Mouse (Mus musculus): ENCODE measurements around the gene Gins2. TPM values are rescaled to one million over a fixed set of nuclear protein-coding genes. Genes with fewer than 3 reads are reported as not detected.

Gins2 gene
- total and polyA plus RNA-seq, 3 experiments = 50.0 to 129 (median 61.2) TPM

DNA sequence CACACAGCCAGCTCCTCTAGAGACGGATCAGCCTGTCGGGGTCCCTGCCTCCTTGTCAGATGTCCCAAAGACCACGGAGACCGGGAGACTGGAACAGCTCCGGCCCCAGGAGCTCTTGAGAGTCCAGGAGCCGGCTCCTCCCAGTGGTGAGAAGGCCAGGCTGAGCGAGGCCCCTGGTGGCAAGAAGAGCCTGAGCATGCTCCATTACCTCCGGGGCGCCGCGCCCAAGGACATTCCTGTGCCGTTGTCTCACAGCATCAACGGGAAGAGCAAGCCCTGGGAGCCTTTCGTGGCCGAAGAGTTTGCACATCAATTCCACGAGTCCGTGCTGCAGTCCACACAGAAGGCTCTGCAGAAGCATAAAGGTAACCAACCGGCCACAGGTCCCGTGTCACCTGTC lies 14.2 kb downstream of the Gins2 start:
- Histone ChIP-seq H3K4me3 (replicated peaks in 1 of 3; ENCODE audit: low read depth in 2 of 3, low read length in 2 of 3, poor library complexity in 1 of 3) (no peak overlapping the region), H3K4me2 (ENCODE audit: insufficient read depth, low read depth, poor library complexity, severe bottlenecking) (no peak overlapping the region), H3K36me3 (replicated peaks in 1 of 2; ENCODE audit: control insufficient read depth in 1 of 2, insufficient read depth in 1 of 2, low read length in 1 of 2) (peaks cover 95 to 99% of the 10 kb centered on the region in 2 experiments), H3K4me1 (ENCODE audit: control insufficient read depth in 1 of 2, insufficient read depth in 2 of 2) (peaks cover 0 to 12% of the 10 kb centered on the region in 2 experiments; a peak in 2 of 4 replicates), H3K9ac (ENCODE audit: insufficient read depth, low read depth) (no peak overlapping the region), H3K79me2 (replicated peaks; ENCODE audit: control insufficient read depth, extremely low read depth, insufficient read depth, poor library complexity, severe bottlenecking) (no peaks in the 10 kb centered on the region; the same call in 1 of the 2 replicates), H3K27me3 (replicated peaks) (no peaks in the 10 kb centered on the region), H3K9me3 (replicated peaks; ENCODE audit: low read length) (no peaks in the 10 kb centered on the region), H3K27ac (ENCODE audit: insufficient read depth, low read depth) (no peak overlapping the region)
- TF ChIP-seq KAT2A (IDR thresholded peaks at IDR 0.05; ENCODE audit: insufficient replicate concordance, low read length) (no peak), ZKSCAN1 (IDR thresholded peaks at IDR 0.05; ENCODE audit: borderline replicate concordance, low read depth, low read length) (no peak), GABPA (IDR thresholded peaks at IDR 0.05; ENCODE audit: insufficient replicate concordance, low read depth, low read length) (no peak), UBTF (IDR thresholded peaks at IDR 0.05; ENCODE audit: low read depth, low read length) (no peak), IRF4 (IDR thresholded peaks at IDR 0.05; ENCODE audit: low read depth, low read length) (no peak), HCFC1 (IDR thresholded peaks at IDR 0.05; ENCODE audit: low read depth, low read length) (no peak), ZMIZ1 (IDR thresholded peaks at IDR 0.05; ENCODE audit: low read depth, low read length) (no peak), CHD1 (IDR thresholded peaks at IDR 0.05; ENCODE audit: low read depth, low read length) (no peak), EP300 (IDR thresholded peaks at IDR 0.05; ENCODE audit: low read length) (no peak), TBP (conservative IDR thresholded peaks at IDR 0.05; ENCODE audit: low read depth, low read length) (no peak), MAX (IDR thresholded peaks at IDR 0.05; ENCODE audit: low read length) (no peak), MXI1 (IDR thresholded peaks at IDR 0.05; ENCODE audit: low read depth, low read length) (no peak), JUN (IDR thresholded peaks at IDR 0.05; ENCODE audit: insufficient read depth, low read depth, low read length) (no peak), USF1 (IDR thresholded peaks at IDR 0.05; ENCODE audit: low read depth, low read length) (no peak), SIN3A (IDR thresholded peaks at IDR 0.05; ENCODE audit: low read length) (no peak), BHLHE40 (IDR thresholded peaks at IDR 0.05; ENCODE audit: low read depth, low read length) (no peak), JUND (conservative IDR thresholded peaks at IDR 0.05; ENCODE audit: low read depth, low read length) (no peak), ZNF384 (IDR thresholded peaks at IDR 0.05; ENCODE audit: low read depth, low read length) (no peak), POLR2AphosphoS2 (IDR thresholded peaks at IDR 0.05; ENCODE audit: low read depth, low read length) (no peak)
- dilution Hi-C loops (cut with MboI; ENCODE audit: extremely low pct_ligation_motif_present, extremely low pct_unique_long_range_greater_than_20kb, low sequenced_read_pairs) (no loop called here), in situ Hi-C loops (cut with MboI; ENCODE audit: low pct_ligation_motif_present, low pct_unique_long_range_greater_than_20kb, low sequenced_read_pairs) (no loop called here)
- no peak for DNase-seq (ENCODE audit: extremely low read depth)

DNA sequence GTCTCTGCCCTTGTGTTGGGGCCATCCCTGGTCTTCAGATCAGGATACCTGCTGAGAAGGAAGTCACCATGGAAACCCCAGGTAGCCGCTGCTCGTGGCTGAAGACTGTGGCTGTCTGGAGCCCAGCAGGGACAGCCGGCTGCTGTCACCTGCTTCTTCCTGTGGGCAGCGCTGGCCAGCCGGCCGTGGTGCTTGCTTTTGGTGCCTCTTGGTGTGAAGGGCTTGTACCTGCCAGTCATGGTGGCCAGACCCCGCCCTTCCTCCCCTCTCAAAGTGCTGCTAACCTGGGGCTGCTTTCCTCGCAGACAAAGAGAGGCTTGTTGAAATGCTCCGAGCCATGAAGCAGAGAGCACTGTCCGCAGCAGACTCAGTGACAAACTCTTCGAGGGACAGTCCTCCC lies 15.2 kb downstream of the Gins2 start:
- H3K36me3 ChIP-seq (replicated peaks in 1 of 2; ENCODE audit: control insufficient read depth in 1 of 2, insufficient read depth in 1 of 2, low read length in 1 of 2) = peaks cover 98 to 100% of the 10 kb centered on the region in 2 experiments
- in situ Hi-C loops (cut with MboI; ENCODE audit: low pct_ligation_motif_present, low pct_unique_long_range_greater_than_20kb, low sequenced_read_pairs) = no loop called here
- H3K9ac ChIP-seq (ENCODE audit: insufficient read depth, low read depth) = no peak overlapping the region
- H3K9me3 ChIP-seq (replicated peaks; ENCODE audit: low read length) = no peaks in the 10 kb centered on the region
- H3K4me3 ChIP-seq (replicated peaks in 1 of 3; ENCODE audit: low read depth in 2 of 3, low read length in 2 of 3, poor library complexity in 1 of 3) = no peak overlapping the region
- no peaks in the 10 kb centered on the region for H3K27me3 ChIP-seq (replicated peaks)
- dilution Hi-C loops (cut with MboI; ENCODE audit: extremely low pct_ligation_motif_present, extremely low pct_unique_long_range_greater_than_20kb, low sequenced_read_pairs) = no loop called here
- H3K79me2 ChIP-seq (replicated peaks; ENCODE audit: control insufficient read depth, extremely low read depth, insufficient read depth, poor library complexity, severe bottlenecking) = no peaks in the 10 kb centered on the region; the same call in 1 of the 2 replicates
- H3K4me2 ChIP-seq (ENCODE audit: insufficient read depth, low read depth, poor library complexity, severe bottlenecking) = no peak overlapping the region
- TF ChIP-seq BHLHE40 (IDR thresholded peaks at IDR 0.05; ENCODE audit: low read depth, low read length) (no peak), USF1 (IDR thresholded peaks at IDR 0.05; ENCODE audit: low read depth, low read length) (no peak), NRF1 (IDR thresholded peaks at IDR 0.05; ENCODE audit: low read depth, low read length) (no peak), ZMIZ1 (IDR thresholded peaks at IDR 0.05; ENCODE audit: low read depth, low read length) (no peak), USF2 (conservative IDR thresholded peaks at IDR 0.05; ENCODE audit: low read depth, low read length) (no peak), CHD1 (IDR thresholded peaks at IDR 0.05; ENCODE audit: low read depth, low read length) (no peak)
- DNase-seq (ENCODE audit: extremely low read depth) = no peak
- 0 out of 2 replicates have a peak overlapping the region, but pooled peaks have one; percentile 4 for H3K27ac ChIP-seq (ENCODE audit: insufficient read depth, low read depth)
- peaks cover 0 to 13% of the 10 kb centered on the region in 2 experiments; a peak in 2 of 4 replicates for H3K4me1 ChIP-seq (ENCODE audit: control insufficient read depth in 1 of 2, insufficient read depth in 2 of 2)

All from CH12.LX (cell line).